Mouse (Mus musculus) neural tube, embryonic 12.5 days (tissue): ENCODE results near the gene Fam181a. TPM values are rescaled to one million over a fixed set of nuclear protein-coding genes. Genes with fewer than 3 reads are reported as not detected.
A peak's percentile ranks its signal among the peaks of the same experiment; 100 is the strongest.

Experiments
- ATAC-seq: fragments of 200-750 bp; cut with Nextera tagmentation; 2 replicates; pipeline ENCODE4 v1.8.0; 2017; ENCODE audit warnings: low read depth, mild to moderate bottlenecking, moderate TSS enrichment, moderate library complexity; ENCODE audit not compliant: low FRiP score
- H3K27ac ChIP-seq: fragments of 300-500 bp; sonication (generic); 2 replicates; pipeline ENCODE4 v1.5.1; 2016
- H3K27me3 ChIP-seq: fragments of 300-500 bp; sonication (generic); replicated peaks from 2 replicates; pipeline ENCODE4 v1.6.1; 2016; ENCODE audit warnings: mild to moderate bottlenecking
- H3K36me3 ChIP-seq: fragments of 300-500 bp; sonication (generic); 2 replicates; pipeline ENCODE4 v1.6.1; 2016; ENCODE audit warnings: mild to moderate bottlenecking
- H3K4me1 ChIP-seq: fragments of 300-500 bp; sonication (generic); 2 replicates; pipeline ENCODE4 v1.6.1; 2016
- H3K4me2 ChIP-seq: fragments of 300-500 bp; sonication (generic); replicated peaks from 2 replicates; pipeline ENCODE4 v1.6.1; 2016; ENCODE audit warnings: mild to moderate bottlenecking
- H3K4me3 ChIP-seq: fragments of 300-500 bp; sonication (generic); 2 replicates; pipeline ENCODE4 v1.5.1; 2016
- H3K9ac ChIP-seq: fragments of 300-500 bp; sonication (generic); 2 replicates; pipeline ENCODE4 v1.6.1; 2016; ENCODE audit warnings: mild to moderate bottlenecking
- H3K9me3 ChIP-seq: fragments of 300-500 bp; sonication (generic); 2 replicates; pipeline ENCODE4 v1.6.1; 2016; ENCODE audit warnings: mild to moderate bottlenecking
- WGBS: fragments of 180-500 bp; shearing (Covaris S2); methylation state at CpG from one replicate; pipeline ENCODE4 v1.1.7; 2016; 5-methylcytosine and 5-hydroxymethylcytosine counted together
- polyA plus RNA-seq: library from polyadenylated mRNA; unstranded; fragments of >200 nt; fragmentation: Nextera tagmentation; extraction: Ambion mirVana; gene quantifications from 2 replicates; pipeline ENCODE4 v1.2.1, GENCODE M21; 2016

The Fam181a gene
- polyA plus RNA-seq, 1 experiment from 2014 or later = 21.3 TPM

DNA sequence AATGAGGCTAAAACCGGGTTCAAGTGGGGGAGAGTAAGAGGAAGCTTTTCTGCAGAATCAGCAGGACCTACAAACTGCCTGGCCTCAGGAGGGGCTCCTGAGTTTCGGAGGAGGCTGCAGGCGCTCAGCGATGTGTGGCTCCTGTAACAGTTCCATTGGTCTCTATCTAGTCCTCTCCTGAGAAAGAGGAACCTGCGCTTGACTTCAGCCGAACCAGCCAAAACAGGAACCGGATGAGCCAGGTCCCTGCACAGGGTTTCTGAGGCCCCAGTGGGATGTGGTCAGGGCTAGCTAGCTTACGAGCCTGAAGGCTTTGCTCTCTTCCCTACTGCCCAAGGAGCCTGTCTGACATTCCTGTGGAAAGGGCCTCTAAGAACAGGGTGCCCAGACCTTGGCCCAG, 32.7 kb downstream of the Fam181a start:
- 82% methylated on average over 8 of the region's 8 CpGs for WGBS
- Histone ChIP-seq H3K27ac (no peak overlapping the region), H3K9ac (no peak overlapping the region), H3K9me3 (no peaks in the 10 kb centered on the region), H3K27me3 (no peaks in the 10 kb centered on the region), H3K4me3 (no peak overlapping the region), H3K36me3 (no peaks in the 10 kb centered on the region), H3K4me2 (no peak overlapping the region), H3K4me1 (no peaks in the 10 kb centered on the region)
- no peak for ATAC-seq

- H3K4me2 ChIP-seq = no peak overlapping the region
- no peaks in the 10 kb centered on the region for H3K9me3 ChIP-seq
- no peak overlapping the region for H3K27ac ChIP-seq
- ATAC-seq = no peak
- H3K27me3 ChIP-seq = no peaks in the 10 kb centered on the region
- no peak overlapping the region for H3K4me3 ChIP-seq
- H3K9ac ChIP-seq = no peak overlapping the region
- H3K36me3 ChIP-seq = no peaks in the 10 kb centered on the region
- 88% methylated on average over 7 of the region's 7 CpGs for WGBS
- H3K4me1 ChIP-seq = no peaks in the 10 kb centered on the region
Observed at GRCm38 (mm10) chr12:103344934-103345333, 34.2 kb downstream of the Fam181a start.

- H3K4me2 ChIP-seq = no peak overlapping the region
- H3K9ac ChIP-seq = no peak overlapping the region
- ATAC-seq = no peak
- no peaks in the 10 kb centered on the region for H3K36me3 ChIP-seq
- 89% methylated on average over 8 of the region's 8 CpGs for WGBS
- H3K4me1 ChIP-seq = no peaks in the 10 kb centered on the region
- no peaks in the 10 kb centered on the region for H3K9me3 ChIP-seq
- no peak overlapping the region for H3K27ac ChIP-seq
- no peaks in the 10 kb centered on the region for H3K27me3 ChIP-seq
- H3K4me3 ChIP-seq = no peak overlapping the region
Observed at GRCm38 (mm10) chr12:103346945-103347344, 36.2 kb downstream of the Fam181a start.

DNA sequence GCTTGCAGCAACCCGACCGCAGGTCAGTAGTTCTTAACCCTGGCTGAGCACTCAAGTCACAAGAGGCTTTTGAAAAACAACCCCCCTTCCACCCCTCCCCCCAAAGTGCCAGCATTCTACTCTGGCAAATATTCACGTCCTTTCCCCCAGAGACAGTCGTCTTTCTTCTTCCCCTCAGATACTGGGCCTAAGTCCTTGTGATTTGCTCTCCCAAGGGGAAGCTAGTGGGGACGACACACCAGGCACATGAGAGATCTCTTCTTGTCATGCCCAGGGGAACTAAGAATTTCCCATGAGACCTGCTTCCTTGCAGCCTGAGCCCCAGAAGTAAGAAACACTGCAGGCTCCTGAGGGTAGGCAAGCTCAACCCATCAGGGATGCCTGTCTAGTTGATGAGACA, 36.6 kb downstream of the Fam181a start:
- no peak overlapping the region for H3K4me2 ChIP-seq
- no peaks in the 10 kb centered on the region for H3K4me1 ChIP-seq
- 62% methylated on average over 5 of the region's 5 CpGs for WGBS
- H3K4me3 ChIP-seq = no peak overlapping the region
- H3K27ac ChIP-seq = no peak overlapping the region
- no peaks in the 10 kb centered on the region for H3K36me3 ChIP-seq
- H3K9me3 ChIP-seq = no peaks in the 10 kb centered on the region
- no peak for ATAC-seq
- H3K27me3 ChIP-seq = no peaks in the 10 kb centered on the region
- H3K9ac ChIP-seq = no peak overlapping the region

DNA sequence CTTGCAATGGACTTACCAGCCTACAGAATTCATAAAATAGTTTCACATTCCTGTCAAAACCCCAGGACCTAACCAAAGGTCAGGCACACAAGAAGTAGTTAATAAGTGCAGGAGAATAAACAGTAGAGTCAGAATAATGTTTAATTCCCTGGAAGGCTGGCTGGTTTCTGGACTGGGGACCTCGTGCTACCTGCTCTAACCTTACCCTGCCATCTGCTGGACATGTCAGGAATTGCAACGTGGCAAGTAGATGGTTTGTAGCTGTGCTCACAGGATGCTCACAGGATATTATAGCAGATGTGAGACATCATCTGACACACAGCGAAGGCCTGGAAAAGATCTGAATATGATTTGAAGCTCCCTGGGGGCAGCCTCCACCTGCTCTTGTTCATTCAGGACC, 37.7 kb downstream of the Fam181a start:
- H3K4me1 ChIP-seq = peaks cover 2% of the 10 kb centered on the region; the same call in 1 of the 2 replicates
- H3K4me3 ChIP-seq = no peak overlapping the region
- peak; percentile 48; the same call in 1 of the 2 replicates for ATAC-seq
- H3K9ac ChIP-seq = no peak overlapping the region
- no peaks in the 10 kb centered on the region for H3K9me3 ChIP-seq
- 5% methylated on average over 3 of the region's 3 CpGs for WGBS
- no peaks in the 10 kb centered on the region for H3K36me3 ChIP-seq
- no peak overlapping the region for H3K27ac ChIP-seq
- no peak overlapping the region for H3K4me2 ChIP-seq
- H3K27me3 ChIP-seq = no peaks in the 10 kb centered on the region

- H3K27ac ChIP-seq = no peak overlapping the region
- H3K4me2 ChIP-seq = no peak overlapping the region
- no peak for ATAC-seq
- H3K4me3 ChIP-seq = no peak overlapping the region
- H3K27me3 ChIP-seq = no peaks in the 10 kb centered on the region
- 93% methylated on average over 6 of the region's 6 CpGs for WGBS
- no peaks in the 10 kb centered on the region for H3K9me3 ChIP-seq
- no peak overlapping the region for H3K9ac ChIP-seq
- H3K36me3 ChIP-seq = no peaks in the 10 kb centered on the region
- H3K4me1 ChIP-seq = peaks cover 3% of the 10 kb centered on the region; the same call in 1 of the 2 replicates
Observed at GRCm38 (mm10) chr12:103352735-103353134, 42.0 kb downstream of the Fam181a start.

DNA sequence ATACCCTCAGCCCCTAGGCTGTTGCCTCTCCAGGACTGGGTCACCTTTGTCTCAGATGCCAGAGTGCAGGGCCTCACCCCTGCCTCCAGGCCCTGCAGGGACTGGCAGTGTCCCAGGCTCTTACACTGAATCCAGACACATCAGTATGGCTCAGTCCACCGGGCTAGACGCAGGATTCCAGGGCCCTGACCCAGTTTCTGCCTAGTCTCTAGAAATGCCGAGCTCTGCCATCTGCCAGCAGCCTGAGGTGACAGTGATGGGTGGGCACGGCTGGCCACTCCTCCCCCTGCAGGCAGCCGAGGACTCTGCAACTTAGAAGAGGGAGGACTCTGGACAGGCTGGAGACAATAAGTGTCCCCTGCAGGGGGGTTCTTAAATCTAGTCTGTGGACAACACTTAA, 42.8 kb downstream of the Fam181a start:
- WGBS = 10% methylated on average over 5 of the region's 5 CpGs
- Histone ChIP-seq H3K27me3 (no peaks in the 10 kb centered on the region), H3K4me2 (no peak overlapping the region), H3K9me3 (no peaks in the 10 kb centered on the region), H3K27ac (no peak overlapping the region), H3K4me1 (peaks cover 3% of the 10 kb centered on the region; the same call in 1 of the 2 replicates), H3K9ac (no peak overlapping the region), H3K36me3 (no peaks in the 10 kb centered on the region), H3K4me3 (no peak overlapping the region)
- ATAC-seq = peak; percentile 80

DNA sequence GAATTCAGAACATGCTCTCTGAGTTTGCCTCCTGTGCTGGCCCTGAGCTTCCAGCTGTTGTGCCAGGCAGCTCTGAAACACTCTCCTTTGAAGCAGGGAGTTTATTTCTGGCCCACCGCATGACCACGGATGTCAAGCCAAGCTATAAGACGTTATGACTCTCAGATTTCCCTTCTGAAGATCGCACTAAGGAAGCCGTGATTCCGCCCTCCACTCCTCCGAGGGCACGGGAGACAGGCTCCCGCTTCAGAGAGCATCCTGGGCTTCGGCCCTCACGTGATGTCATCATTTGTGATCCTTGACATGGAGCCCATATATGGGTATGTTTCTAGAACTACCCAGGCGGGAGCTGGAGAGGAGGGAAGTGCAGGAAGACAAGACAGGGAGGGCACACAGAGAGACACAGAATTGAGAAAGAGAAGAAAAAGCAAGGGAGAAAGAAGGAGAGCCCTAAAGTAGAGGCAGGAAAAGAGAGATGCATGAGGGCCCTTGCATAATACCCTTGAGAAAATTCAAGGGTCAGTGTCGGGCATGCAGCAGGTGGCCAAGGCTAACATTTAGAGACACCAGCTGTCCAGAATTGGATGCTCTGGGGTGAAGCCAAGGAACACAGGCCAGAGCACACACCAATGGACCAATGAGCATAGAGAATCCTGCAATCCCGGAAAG, 45.1 kb downstream of the Fam181a start, which contains the start of gene Asb2:
TSS of gene Asb2 (minus strand) at position 256 of the 669 bp plus-strand sequence.
- no peak for ATAC-seq
- Histone ChIP-seq H3K4me2 (no peak within 1 kb of the TSS), H3K36me3 (no peaks in the 10 kb centered on the region), H3K27ac (no peak within 1 kb of the TSS), H3K9me3 (no peaks in the 10 kb centered on the region), H3K4me1 (peaks cover 8% of the 10 kb centered on the region; the same call in 1 of the 2 replicates), H3K27me3 (no peaks in the 10 kb centered on the region), H3K9ac (no peak within 1 kb of the TSS), H3K4me3 (no peak within 1 kb of the TSS)
- 78% methylated on average over 14 of the region's 14 CpGs for WGBS

DNA sequence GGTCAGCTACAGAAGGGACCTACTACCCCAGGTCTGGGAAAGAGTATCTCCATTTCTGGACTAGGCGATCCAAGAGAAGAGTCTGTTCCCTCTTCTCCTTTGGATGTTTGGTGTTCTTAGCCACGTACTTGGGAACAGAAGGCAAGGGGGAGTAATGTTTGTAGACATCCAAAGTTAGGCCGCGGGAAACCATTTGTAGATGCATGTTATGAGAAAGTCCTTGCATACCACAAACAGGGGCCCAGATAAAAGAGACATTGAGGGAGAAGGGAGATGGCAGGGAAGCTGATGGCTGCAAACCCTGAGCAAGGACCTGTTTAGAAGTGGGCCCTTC, 45.6 kb downstream of the Fam181a start:
- Histone ChIP-seq H3K27me3 (no peaks in the 10 kb centered on the region), H3K4me2 (no peak overlapping the region), H3K4me3 (no peak overlapping the region), H3K9me3 (no peaks in the 10 kb centered on the region), H3K9ac (no peak overlapping the region), H3K36me3 (no peaks in the 10 kb centered on the region), H3K4me1 (peaks cover 8% of the 10 kb centered on the region; the same call in 1 of the 2 replicates), H3K27ac (no peak overlapping the region)
- WGBS = 88% methylated on average over 4 of the region's 4 CpGs
- no peak for ATAC-seq

DNA sequence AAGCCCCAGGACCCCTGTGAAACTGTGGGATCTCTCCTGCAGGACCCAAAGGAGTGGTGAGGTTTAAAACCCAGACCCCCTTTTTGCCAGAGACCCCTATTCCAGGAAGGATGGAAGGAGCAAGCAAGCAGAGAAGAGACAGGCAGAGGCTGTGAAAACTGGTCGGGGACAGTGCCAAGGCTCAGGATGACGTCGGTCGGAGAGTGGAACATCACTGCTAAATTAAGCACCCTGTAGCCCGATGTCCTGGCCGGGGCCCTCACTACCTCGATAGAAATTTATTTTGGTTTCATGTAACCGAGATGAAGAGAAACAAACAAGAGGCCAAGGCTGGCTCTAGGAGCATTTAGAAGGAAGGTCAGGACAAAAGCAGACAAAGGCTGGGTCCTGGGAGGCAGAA, 47.4 kb downstream of the Fam181a start:
- H3K4me3 ChIP-seq = no peak overlapping the region
- H3K4me2 ChIP-seq = no peak overlapping the region
- H3K36me3 ChIP-seq = no peaks in the 10 kb centered on the region
- 79% methylated on average over 8 of the region's 8 CpGs for WGBS
- no peaks in the 10 kb centered on the region for H3K27me3 ChIP-seq
- H3K27ac ChIP-seq = no peak overlapping the region
- no peaks in the 10 kb centered on the region for H3K9me3 ChIP-seq
- ATAC-seq = no peak
- peaks cover 8% of the 10 kb centered on the region; the same call in 1 of the 2 replicates for H3K4me1 ChIP-seq
- no peak overlapping the region for H3K9ac ChIP-seq

- Histone ChIP-seq H3K9me3 (no peaks in the 10 kb centered on the region), H3K36me3 (no peaks in the 10 kb centered on the region), H3K27ac (no peak overlapping the region), H3K4me2 (no peak overlapping the region), H3K27me3 (no peaks in the 10 kb centered on the region), H3K9ac (no peak overlapping the region), H3K4me1 (peaks cover 5% of the 10 kb centered on the region; the same call in 1 of the 2 replicates), H3K4me3 (no peak overlapping the region)
- WGBS = 61% methylated on average over 4 of the region's 4 CpGs
- peak; percentile 27; the same call in 1 of the 2 replicates for ATAC-seq
Observed at GRCm38 (mm10) chr12:103358951-103359801, 48.4 kb downstream of the Fam181a start.

DNA sequence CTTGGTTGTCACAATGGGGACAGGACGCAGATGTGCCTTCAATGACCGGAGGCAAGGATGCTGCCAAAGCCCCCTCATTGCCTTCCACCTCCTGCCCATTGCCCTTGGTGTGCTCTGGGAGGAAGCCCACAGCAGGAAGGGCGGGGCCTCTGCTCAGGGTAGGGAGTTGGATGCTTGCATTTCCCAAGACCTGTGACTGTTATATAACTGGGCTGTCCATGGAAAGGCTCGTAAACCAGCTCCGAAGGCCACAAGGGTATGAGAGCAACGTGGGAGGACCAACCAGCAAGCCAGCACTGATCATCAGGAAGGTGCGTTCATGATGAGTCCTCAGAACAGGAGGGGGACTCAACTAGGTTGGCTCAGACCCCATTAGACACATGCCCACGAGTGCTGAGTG, 50.0 kb downstream of the Fam181a start:
- Histone ChIP-seq H3K4me2 (no peak overlapping the region), H3K27me3 (0 out of 2 replicates have a peak, but pooled peaks cover 3% of the 10 kb centered on the region), H3K36me3 (no peaks in the 10 kb centered on the region), H3K9ac (no peak overlapping the region), H3K27ac (no peak overlapping the region), H3K4me1 (peaks cover 5% of the 10 kb centered on the region; the same call in 1 of the 2 replicates), H3K4me3 (no peak overlapping the region), H3K9me3 (no peaks in the 10 kb centered on the region)
- 82% methylated on average over 8 of the region's 8 CpGs for WGBS
- ATAC-seq = no peak
